Mouse (Mus musculus): Measurements from ENCODE around the gene Taf15. TPM values are rescaled to one million over a fixed set of nuclear protein-coding genes. Genes with fewer than 3 reads are reported as not detected.

Taf15 gene
- total and polyA plus RNA-seq, 3 experiments, result 31.8 to 236 TPM; not detected in 1

DNA sequence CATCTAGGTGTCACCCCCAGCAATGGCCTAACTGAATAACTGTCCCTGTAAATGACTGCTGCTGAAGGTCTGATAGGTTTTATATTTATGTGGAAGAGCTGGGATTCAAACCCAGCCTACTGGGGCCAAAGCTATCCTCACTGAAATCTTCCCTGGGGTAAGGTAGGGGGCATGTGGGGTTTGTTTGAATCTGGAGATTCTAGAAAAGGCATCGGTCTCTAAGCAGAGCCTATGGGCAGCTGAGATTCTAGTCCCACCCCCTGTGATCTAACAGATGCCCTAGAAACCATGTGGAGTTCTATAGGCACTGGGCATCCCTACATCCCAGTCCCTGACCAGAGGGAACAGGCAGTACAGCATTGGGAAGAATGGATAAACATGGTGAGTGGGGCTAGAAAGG lies 35.5 kb upstream of the Taf15 start, which contains the start of gene 1700020L24Rik:
Gene 1700020L24Rik (plus strand): TSS at position 301 of the 400 bp plus-strand sequence.
- no peaks in the 10 kb centered on the region for H3K4me1 ChIP-seq (ENCODE audit: control insufficient read depth in 1 of 2, insufficient read depth in 2 of 2, low read length in 2 of 2)
- no peak within 1 kb of the TSS for H3K9ac ChIP-seq (ENCODE audit: control insufficient read depth, low read depth, low read length, poor library complexity, severe bottlenecking)
- TF ChIP-seq SMC3 (IDR thresholded peaks at IDR 0.05; ENCODE audit: low read depth, low read length) (no peak), ELF1 (IDR thresholded peaks at IDR 0.05; ENCODE audit: low read depth, low read length) (no peak), USF1 (IDR thresholded peaks at IDR 0.05; ENCODE audit: low read depth, low read length) (no peak), KAT2A (conservative IDR thresholded peaks at IDR 0.05; ENCODE audit: low read depth, low read length) (no peak), USF2 (IDR thresholded peaks at IDR 0.05; ENCODE audit: borderline replicate concordance in 1 of 2, insufficient read depth in 1 of 2, low read depth in 1 of 2, low read length in 2 of 2) (no peak), ZNF384 (IDR thresholded peaks at IDR 0.05; ENCODE audit: low read depth, low read length) (no peak), MAX (IDR thresholded peaks at IDR 0.05; ENCODE audit: low read length) (no peak), POLR2AphosphoS2 (IDR thresholded peaks at IDR 0.05; ENCODE audit: low read length) (no peak)
- no peak within 1 kb of the TSS for H3K4me3 ChIP-seq (ENCODE audit: control insufficient read depth in 1 of 2, insufficient read depth in 1 of 2, low read depth in 2 of 2, low read length in 2 of 2)
- H3K27ac ChIP-seq (ENCODE audit: control insufficient read depth, low read depth, low read length), result no peak within 1 kb of the TSS
- H3K27me3 ChIP-seq (ENCODE audit: control insufficient read depth in 1 of 2, insufficient read depth in 2 of 2, low read length in 2 of 2), result peaks cover 20 to 27% of the 10 kb centered on the region in 2 experiments
- no peaks in the 10 kb centered on the region for H3K9me3 ChIP-seq (replicated peaks; ENCODE audit: insufficient read depth, low read length)
- no peaks in the 10 kb centered on the region for H3K36me3 ChIP-seq (ENCODE audit: control insufficient read depth in 1 of 2, insufficient read depth in 2 of 2, low read length in 2 of 2)
- no peak for DNase-seq (ENCODE audit: low read depth, low spot score)
- H3K79me2 ChIP-seq (ENCODE audit: control insufficient read depth, insufficient read depth, low read length, poor library complexity), result no peaks in the 10 kb centered on the region; the same call in 1 of the 2 replicates

DNA sequence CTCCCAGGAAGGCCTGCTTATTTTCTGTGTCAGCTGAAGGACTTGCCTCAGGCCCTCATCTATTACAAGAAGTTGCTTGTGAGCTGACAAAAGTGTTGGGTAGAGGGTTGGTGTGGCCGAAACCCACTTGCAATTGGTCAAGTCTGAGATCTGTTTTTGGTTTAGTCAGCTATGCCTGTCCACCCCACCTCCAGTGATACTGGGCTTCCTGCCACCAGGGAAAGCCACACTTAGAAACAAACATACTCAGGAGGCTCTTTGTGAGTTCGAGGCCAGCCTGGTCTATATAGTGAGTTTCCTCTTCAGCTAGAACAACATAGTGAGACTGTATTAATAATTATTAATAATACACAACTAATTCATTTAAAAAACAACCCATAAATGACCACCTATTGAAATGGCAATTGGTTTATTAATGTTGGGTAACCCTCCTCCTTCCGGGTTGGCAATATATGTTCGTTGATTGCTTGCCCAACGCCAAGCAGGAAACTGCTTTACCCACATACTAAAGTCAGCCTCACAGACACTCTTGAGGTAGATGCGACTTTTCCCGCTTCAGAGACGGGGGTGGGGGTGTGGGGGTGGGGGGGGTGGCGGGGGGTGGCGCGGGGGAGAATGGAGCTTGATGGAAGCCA lies 33.3 kb upstream of the Taf15 start:
- Histone ChIP-seq H3K27me3 (ENCODE audit: control insufficient read depth in 1 of 2, insufficient read depth in 2 of 2, low read length in 2 of 2) (peaks cover 14% of the 10 kb centered on the region in 2 experiments), H3K4me3 (ENCODE audit: control insufficient read depth in 1 of 2, insufficient read depth in 1 of 2, low read depth in 2 of 2, low read length in 2 of 2) (peak overlapping the region in 1 of 2 experiments; percentile 82; a peak in 2 of 4 replicates)

DNA sequence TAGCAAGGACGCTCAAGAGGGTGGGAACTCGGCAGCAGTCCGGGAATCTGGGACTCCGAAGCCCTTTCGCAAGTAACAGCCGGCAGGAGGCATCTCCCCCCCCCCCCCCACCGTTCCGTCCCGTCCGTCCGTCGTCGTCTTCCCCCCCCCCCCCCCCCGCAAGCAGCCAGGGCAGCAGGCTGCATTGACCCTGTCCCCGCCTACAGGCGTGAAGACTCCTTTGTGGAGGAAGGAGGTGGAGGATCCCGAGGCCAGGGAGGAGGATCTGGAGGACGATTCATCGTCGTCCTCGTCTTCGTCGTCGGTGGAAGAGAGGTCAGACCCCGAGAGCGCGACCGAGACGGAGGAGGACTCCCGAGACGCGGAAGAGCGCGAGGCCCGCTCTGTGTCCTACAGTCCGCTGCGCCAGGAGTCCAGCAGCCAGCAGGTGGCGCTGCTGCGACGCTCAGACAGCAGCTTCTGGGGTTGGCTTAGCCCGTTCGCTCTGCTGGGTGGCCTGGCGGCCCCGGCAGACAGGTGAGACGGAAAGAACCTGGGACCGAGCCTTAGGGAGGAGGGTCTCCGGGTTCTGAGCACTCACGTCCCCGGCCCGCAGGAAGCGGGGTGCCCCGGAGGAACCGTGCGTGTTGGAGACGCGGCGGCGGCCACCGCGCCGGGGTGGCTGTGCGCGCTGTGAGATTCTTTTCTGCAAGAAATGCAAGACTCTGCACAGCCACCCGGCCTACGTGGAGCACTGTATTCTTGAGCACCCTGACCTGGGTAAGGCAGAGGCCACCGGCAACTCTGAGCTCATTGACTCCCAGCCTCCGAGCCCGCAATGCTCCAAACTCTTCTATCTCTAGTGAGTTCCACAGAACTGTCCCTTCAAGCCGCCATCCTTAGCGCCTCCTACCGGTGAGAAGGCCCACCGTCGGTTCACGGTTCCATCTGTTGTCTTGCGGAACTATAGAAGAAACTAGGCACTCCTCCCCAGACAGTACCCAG lies 32.5 kb upstream of the Taf15 start:
- Histone ChIP-seq H3K79me2 (ENCODE audit: control insufficient read depth, insufficient read depth, low read length, poor library complexity) (no peaks in the 10 kb centered on the region; the same call in 1 of the 2 replicates), H3K27ac (ENCODE audit: control insufficient read depth, low read depth, low read length) (no peak overlapping the region), H3K4me1 (ENCODE audit: control insufficient read depth in 1 of 2, insufficient read depth in 2 of 2, low read length in 2 of 2) (no peaks in the 10 kb centered on the region), H3K36me3 (ENCODE audit: control insufficient read depth in 1 of 2, insufficient read depth in 2 of 2, low read length in 2 of 2) (no peaks in the 10 kb centered on the region), H3K9ac (ENCODE audit: control insufficient read depth, low read depth, low read length, poor library complexity, severe bottlenecking) (peak overlapping the region; percentile 75), H3K27me3 (ENCODE audit: control insufficient read depth in 1 of 2, insufficient read depth in 2 of 2, low read length in 2 of 2) (peaks cover 6 to 10% of the 10 kb centered on the region in 2 experiments), H3K9me3 (replicated peaks; ENCODE audit: insufficient read depth, low read length) (no peaks in the 10 kb centered on the region), H3K4me3 (ENCODE audit: control insufficient read depth in 1 of 2, insufficient read depth in 1 of 2, low read depth in 2 of 2, low read length in 2 of 2) (peak overlapping the region; percentile 72 to 82)
- peak; percentile 97 for DNase-seq (ENCODE audit: low read depth, low spot score)
- TF ChIP-seq CHD1 (IDR thresholded peaks at IDR 0.05; ENCODE audit: low read depth, low read length), result no peak
- peak; percentile 56 for TF ChIP-seq SIN3A (IDR thresholded peaks at IDR 0.05; ENCODE audit: low read length)
- TF ChIP-seq ZKSCAN1 (IDR thresholded peaks at IDR 0.05; ENCODE audit: low read depth, low read length), result no peak
- TF ChIP-seq RCOR1 (IDR thresholded peaks at IDR 0.05; ENCODE audit: low read depth, low read length), result 0 out of 2 replicates have a peak, but pooled peaks have one; percentile 36
- peak; percentile 82 for TF ChIP-seq SMC3 (IDR thresholded peaks at IDR 0.05; ENCODE audit: low read depth, low read length)
- no peak for TF ChIP-seq MYC (IDR thresholded peaks at IDR 0.05; ENCODE audit: low read depth, low read length)
- TF ChIP-seq ZMIZ1 (IDR thresholded peaks at IDR 0.05; ENCODE audit: low read depth, low read length), result no peak
- TF ChIP-seq USF2 (IDR thresholded peaks at IDR 0.05; ENCODE audit: borderline replicate concordance in 1 of 2, insufficient read depth in 1 of 2, low read depth in 1 of 2, low read length in 2 of 2), result no peak
- no peak for TF ChIP-seq POLR2AphosphoS2 (IDR thresholded peaks at IDR 0.05; ENCODE audit: low read length)
- TF ChIP-seq JUND (IDR thresholded peaks at IDR 0.05; ENCODE audit: low read depth, low read length), result 0 out of 2 replicates have a peak, but pooled peaks have one; percentile 23
- no peak for TF ChIP-seq POLR2AphosphoS5 (IDR thresholded peaks at IDR 0.05; ENCODE audit: borderline replicate concordance, low read depth, low read length)
- peak; percentile 42; the same call in 1 of the 2 replicates for TF ChIP-seq HCFC1 (IDR thresholded peaks at IDR 0.05; ENCODE audit: low read depth, low read length)
- TF ChIP-seq GABPA (IDR thresholded peaks at IDR 0.05; ENCODE audit: low read depth, low read length), result 0 out of 2 replicates have a peak, but pooled peaks have one; percentile 38
- peak; percentile 76; the same call in 1 of the 2 replicates for TF ChIP-seq MAZ (IDR thresholded peaks at IDR 0.05; ENCODE audit: low read depth, low read length)

More for the DNA sequence above, 33.3 kb upstream of the Taf15 start:
- DNase-seq (ENCODE audit: low read depth, low spot score), result peak; percentile 47
- H3K9ac ChIP-seq (ENCODE audit: control insufficient read depth, low read depth, low read length, poor library complexity, severe bottlenecking), result no peak overlapping the region
- H3K27ac ChIP-seq (ENCODE audit: control insufficient read depth, low read depth, low read length), result no peak overlapping the region
- H3K9me3 ChIP-seq (replicated peaks; ENCODE audit: insufficient read depth, low read length), result no peaks in the 10 kb centered on the region
- no peaks in the 10 kb centered on the region for H3K4me1 ChIP-seq (ENCODE audit: control insufficient read depth in 1 of 2, insufficient read depth in 2 of 2, low read length in 2 of 2)
- H3K36me3 ChIP-seq (ENCODE audit: control insufficient read depth in 1 of 2, insufficient read depth in 2 of 2, low read length in 2 of 2), result no peaks in the 10 kb centered on the region
- H3K79me2 ChIP-seq (ENCODE audit: control insufficient read depth, insufficient read depth, low read length, poor library complexity), result no peaks in the 10 kb centered on the region; the same call in 1 of the 2 replicates
- TF ChIP-seq HCFC1 (IDR thresholded peaks at IDR 0.05; ENCODE audit: low read depth, low read length), result no peak
- TF ChIP-seq CHD1 (IDR thresholded peaks at IDR 0.05; ENCODE audit: low read depth, low read length), result 0 out of 2 replicates have a peak, but pooled peaks have one; percentile 25
- TF ChIP-seq ELF1 (IDR thresholded peaks at IDR 0.05; ENCODE audit: low read depth, low read length), result peak; percentile 27; the same call in 1 of the 2 replicates

All from MEL (cell line).